Mouse (Mus musculus): ENCODE results near the gene Pkm.

Gene Pkm

DNA sequence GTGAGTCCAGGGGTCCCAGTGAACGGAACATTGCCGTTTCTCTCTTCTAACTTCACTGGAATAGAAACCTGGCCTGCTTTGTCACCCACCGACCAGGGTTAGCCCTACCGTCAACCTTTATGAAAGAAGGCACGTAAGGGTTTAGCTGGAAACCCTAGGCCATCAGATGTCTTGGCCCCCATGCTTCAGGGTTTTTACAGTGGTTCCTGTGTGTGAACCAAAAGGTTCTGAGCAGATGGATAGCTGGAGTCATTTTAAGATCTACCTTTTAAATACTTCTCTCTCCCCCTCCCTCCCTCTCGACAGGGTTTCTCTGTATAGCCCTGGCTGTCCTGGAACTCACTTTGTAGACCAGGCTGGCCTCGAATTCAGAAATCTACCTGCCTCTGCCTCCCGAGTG, 9.8 kb downstream of the Pkm start:
- DNase-seq (ENCODE audit: inconsistent ontology term), result no peak

DNA sequence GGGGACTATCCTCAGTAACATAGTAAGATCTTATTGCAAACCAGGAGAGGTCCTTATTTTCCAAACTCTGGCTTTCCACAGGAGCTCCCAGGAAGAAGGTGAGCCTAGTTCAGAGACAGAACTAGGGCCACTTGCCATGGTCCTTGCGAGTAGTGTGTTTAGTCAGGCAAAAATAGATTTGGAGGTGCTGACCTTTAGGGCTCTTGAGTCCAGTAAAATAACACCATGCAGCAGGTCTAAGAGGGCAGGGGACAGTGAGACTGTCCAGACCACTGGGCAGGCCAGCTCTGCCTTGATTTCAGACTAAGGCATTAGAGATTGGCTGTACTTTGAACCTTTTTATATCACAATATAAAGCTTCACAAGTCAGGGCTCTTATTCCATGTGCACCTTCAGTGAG, 10.6 kb downstream of the Pkm start:
- DNase-seq (ENCODE audit: inconsistent ontology term), result no peak

DNA sequence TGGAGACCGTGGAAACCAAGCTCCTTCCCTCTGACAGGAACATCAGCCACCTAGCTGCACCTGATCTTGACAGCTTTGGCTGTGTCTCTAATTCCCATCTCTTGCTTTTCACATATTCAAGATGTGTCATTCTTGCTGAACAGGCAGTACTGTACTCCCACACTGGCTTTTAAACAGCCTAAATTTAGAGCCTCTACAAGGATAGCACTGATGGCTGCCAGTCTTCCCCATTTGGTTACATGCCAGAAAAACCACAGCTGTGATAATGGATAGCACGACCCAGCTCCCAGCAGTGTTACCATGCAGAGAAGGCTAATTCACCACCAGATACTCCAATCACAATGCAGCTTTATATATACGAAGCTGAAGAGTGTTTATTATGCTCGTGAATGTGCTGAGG, 11.1 kb downstream of the Pkm start:
- no peak for DNase-seq (ENCODE audit: inconsistent ontology term)

DNA sequence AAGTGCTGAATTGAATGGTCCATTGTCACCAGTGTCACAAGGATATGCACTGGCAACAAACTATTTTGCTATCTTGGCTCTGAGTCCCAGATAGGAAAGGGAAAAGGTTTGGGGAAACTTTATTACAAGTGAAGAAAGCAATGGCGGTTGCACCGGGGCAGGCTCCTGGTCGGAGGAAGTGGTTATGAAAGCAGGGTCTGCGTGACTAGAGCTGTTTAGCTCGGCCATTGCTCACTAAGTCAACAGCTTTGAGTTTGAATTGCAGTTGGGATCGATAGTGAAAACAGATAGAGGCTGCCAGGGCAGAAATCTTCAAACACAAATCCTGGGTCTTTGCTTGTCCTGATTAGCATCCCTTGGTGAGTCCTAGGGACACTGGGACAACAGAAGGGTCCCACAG, 11.7 kb downstream of the Pkm start:
- DNase-seq (ENCODE audit: inconsistent ontology term), result no peak

DNA sequence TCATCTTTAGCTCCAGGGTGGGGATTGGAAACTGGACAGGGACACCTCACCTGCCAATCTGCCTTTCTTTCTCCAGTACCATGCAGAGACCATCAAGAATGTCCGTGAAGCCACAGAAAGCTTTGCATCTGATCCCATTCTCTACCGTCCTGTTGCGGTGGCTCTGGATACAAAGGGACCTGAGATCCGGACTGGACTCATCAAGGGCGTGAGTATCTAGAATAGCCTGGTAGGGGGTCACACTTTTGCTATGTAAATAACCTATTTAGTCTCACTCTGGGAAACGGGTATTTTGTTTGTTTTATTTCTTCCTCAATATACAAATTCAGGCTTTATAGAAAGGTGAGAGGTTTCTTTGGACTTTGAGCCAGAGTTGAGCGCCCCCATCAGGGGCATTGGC, 12.3 kb downstream of the Pkm start:
- DNase-seq (ENCODE audit: inconsistent ontology term), result no peak

DNA sequence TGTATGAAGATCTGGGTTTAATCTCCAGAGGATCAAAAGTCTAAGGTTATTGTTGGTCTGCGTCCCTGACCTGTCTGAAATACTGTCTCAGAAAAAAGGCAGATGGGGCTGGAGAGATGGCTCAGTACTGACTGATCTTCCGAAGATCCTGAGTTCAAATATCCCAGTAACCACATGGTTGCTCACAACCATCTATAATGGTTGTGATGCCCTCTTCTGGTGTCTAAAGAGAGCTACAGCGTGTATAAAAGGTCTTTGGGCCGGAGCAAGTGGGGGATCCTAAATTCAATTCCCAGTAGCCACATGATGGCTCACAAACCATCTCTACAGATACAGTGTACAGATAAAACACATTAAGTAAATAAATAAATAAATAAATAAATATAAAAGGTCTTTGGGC, 13.0 kb downstream of the Pkm start:
- no peak for DNase-seq (ENCODE audit: inconsistent ontology term)

DNA sequence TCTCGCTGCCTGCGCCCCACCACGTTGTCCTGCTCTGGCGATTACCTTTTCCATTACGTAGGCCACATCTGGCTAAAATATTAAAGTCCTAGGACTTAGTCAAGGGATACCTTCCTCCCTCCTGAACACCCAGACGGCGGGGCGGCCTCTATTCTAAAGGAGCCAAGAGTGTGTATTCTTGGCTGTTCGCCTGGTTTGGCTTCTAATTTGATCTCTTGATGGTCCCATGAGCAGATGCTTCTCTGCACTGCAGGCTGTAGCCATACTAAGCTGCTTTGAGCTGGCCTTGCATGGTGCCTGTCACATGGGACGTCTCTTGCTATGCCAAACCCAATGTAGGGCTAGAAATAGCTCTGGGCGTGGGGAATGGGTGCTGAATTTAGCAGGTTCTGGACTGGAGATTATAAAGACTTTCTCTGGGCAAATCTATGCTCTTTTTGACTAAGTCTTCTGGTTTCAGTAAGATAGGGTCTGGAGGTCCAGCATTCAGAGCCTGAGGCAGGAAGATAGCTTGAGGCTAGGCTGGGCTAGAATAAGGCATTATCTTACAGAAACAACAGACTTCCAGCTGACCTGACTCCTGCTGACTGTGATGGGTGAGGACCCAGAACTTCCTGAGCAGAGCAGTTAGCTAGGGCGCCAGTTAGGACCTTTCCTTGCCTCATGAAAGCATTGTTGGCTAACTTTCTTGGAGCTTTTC, 16.2 kb downstream of the Pkm start:
- no peak for DNase-seq (ENCODE audit: inconsistent ontology term)

GRCm38 (mm10) chr9:59673427-59673826, 17.3 kb downstream of the Pkm start:
- DNase-seq (ENCODE audit: inconsistent ontology term), result peak; percentile 24

DNA sequence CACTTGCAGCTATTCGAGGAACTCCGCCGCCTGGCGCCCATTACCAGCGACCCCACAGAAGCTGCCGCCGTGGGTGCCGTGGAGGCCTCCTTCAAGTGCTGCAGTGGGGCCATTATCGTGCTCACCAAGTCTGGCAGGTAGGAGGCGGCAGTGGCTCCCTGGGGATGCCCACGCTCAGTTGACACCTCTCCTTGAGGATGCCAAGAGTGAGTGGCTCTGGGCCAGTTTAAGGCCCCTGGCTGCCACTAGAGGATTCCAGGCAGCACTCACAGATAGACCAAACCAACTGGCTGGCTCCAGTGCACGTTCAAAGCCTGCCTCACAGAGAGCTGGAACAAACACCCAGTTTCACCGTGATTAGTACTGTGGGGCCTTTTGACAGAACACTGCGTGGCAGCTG, 19.4 kb downstream of the Pkm start:
- DNase-seq (ENCODE audit: inconsistent ontology term), result no peak

DNA sequence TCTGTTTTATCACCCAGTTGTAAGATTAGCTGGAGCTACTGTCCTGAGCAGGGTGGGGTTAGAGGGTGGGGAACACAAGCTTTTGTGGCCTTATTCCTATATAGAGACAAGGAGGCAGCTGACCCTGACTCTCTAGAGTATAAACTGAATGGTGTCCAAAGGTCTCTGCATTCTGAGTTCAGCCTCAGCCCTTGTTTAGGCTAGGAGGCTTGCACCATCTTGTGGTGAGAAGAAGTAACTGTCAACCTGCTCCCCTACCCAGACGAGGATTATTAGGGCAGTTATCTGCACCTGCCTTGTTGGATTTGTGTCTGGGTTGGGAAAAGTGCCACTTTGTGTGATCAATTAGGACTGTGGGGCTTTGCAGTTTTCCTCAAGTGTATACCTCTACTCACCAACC, 22.1 kb downstream of the Pkm start:
- DNase-seq (ENCODE audit: inconsistent ontology term), result peak; percentile 27

DNA sequence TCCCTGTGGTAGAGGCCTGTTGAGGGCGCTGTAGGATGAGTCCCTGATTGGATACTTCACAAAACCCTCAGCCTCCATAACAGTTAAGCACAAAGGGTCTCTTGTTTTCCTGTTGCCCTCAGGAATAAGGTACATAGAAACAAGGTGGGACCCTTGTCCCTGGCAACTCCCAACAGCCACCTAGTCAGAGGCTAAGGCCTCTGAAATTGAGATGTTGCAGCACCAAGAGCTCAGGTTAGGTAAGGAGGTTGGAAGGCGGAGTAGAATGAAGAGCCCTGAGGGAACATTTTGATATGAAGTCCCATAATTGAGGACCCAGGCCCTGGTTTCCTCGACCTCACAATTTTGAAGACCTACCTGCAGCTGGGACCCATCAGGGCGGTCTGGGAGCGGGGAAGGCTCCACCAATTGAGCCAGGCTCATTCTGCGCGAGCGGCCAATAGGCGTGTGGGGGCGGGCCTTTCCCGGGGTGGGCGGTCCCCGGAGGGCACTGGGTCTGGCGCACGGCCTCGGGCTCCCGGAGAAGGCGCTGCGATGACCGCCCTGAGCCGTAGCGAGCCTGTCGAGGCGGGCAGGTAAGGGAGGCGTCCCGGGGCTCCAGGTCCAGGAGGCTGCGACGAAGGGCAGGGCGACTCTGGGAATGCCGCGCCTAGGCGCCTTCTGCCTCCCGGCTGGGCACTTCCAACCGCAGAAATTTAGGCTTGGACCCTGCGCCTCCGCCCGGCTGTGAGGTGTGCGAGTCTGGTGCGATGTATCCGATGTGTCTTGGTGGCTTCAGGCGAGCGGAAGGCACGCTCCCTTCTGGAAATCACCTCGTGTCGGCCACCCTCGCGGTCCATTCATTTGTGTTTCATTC, 23.7 kb downstream of the Pkm start, which contains the start of gene Gramd2:
Gramd2 (plus strand) TSS at position 467 of the 856 bp plus-strand sequence.
- peak; percentile 84 for DNase-seq (ENCODE audit: inconsistent ontology term)

DNA sequence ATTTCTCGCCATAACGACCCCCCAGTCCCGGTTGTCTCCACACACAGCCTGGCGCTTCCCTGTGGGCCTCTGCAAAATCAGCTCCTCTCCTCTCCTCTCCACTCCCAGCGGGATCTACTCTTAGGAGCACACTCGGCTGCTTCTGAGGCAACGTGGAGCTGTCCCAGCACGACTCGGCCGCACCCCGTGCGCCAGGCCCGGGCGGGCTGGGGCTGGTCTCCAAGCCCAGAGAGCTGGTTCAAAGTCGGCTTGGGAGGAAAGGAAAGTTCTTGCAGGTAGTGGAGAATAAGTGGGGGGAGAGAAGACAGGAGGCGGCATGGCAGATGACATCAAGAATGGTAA, 24.3 kb downstream of the Pkm start:
- DNase-seq (ENCODE audit: inconsistent ontology term), result no peak

DNA sequence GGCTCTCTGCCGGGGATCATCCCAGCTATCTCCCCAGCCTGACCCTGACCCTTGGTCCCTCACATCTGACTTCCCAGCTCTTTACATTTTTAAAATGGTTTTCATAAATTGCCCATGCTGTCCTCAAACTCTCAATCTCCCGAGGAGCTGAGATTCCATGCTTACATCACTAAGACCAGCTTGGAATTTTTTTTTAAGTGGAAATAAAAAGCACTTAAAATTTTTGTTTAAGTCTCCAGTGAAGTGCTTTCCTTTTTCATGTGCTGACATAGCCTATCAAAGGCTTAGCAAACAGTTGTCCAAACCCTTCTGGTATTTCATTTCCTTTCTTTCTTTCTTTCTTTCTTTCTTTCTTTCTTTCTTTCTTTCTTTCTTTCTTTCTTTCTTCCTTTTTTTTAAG, 27.9 kb downstream of the Pkm start:
- no peak for DNase-seq (ENCODE audit: inconsistent ontology term)

DNA sequence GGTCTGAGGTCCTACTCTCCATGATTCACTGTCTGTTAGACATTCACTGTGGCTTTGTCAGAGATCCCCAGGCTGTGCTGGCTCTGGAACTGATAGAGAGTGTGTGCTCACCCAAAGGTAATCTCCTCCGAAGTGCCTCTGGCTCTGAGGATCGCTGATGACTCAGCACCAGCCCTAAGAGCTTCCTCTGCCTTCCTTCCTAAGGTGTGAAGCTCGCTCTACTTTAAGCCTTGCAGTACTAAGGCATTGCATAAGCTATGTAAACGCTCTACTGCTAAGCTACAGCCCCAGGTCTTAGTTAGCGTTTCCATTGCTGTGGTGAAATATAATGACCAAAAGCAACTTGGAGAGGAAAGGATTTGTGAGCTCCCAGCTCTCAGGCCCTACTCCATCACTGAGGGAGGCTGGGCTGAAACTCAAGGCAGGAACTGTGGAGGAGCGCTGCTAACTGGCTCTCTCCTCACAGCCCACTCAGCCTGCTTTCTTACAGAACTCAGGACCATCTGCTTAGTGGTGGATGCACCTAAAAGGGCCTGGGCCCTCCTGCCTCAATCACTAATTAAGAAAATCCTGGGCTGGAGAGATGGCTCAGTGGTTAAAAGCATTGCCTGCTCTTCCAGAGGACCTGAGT, 31.4 kb downstream of the Pkm start:
- peak; percentile 76 for DNase-seq (ENCODE audit: inconsistent ontology term)

- DNase-seq (ENCODE audit: inconsistent ontology term), result peak; percentile 96
These were observed 35.5 kb downstream of the Pkm start for GRCm38 (mm10) chr9:59691635-59692094.

DNA sequence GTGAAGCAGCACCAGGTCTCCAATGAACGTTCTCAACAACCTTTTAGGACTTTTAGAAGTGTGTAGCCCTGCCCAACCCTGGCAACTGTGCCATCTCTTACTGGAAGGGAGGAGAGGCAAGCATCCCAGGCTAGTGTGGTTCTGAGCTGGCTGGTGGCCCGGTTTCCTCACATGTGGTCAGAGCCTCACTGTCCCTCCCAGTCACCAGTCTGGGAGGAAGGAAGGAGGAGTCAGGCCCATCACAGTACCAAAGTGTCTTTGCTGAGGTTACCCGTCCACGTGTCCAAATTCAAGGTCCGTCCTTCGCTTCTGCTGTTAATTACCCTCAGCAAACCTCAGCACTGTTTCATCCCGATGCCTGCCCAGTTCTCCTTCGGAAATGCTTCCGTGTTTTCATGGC, 36.0 kb downstream of the Pkm start:
- peak; percentile 85 for DNase-seq (ENCODE audit: inconsistent ontology term)

GRCm38 (mm10) chr9:59694571-59695450, 38.6 kb downstream of the Pkm start:
- DNase-seq (ENCODE audit: inconsistent ontology term), result no peak

DNA sequence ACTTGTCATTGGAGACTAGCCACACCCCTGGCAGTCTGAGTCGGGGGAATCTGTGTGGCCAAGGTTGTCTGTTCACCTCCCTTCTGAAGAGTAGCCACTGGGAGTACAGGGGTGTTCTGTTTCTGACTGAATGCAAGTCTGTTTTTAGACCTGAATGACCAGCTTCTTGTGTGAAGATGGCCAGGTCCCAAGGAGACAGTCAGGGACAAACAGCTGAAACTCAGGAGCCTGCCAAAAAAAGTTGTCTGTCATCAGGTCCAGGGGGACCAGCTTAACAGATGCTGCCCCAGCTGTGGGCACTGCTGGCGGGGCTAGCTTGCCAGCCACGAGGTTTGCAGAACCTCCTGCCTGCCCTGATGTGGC, 39.3 kb downstream of the Pkm start:
- no peak for DNase-seq (ENCODE audit: inconsistent ontology term)

GRCm38 (mm10) chr9:59696381-59696780, 40.2 kb downstream of the Pkm start:
- DNase-seq (ENCODE audit: inconsistent ontology term), result no peak

- no peak for DNase-seq (ENCODE audit: inconsistent ontology term)
These were observed 44.9 kb downstream of the Pkm start for GRCm38 (mm10) chr9:59701094-59701493.

- no peak for DNase-seq (ENCODE audit: inconsistent ontology term)
These were observed 46.9 kb downstream of the Pkm start for GRCm38 (mm10) chr9:59703099-59703498.
